Mouse (Mus musculus) forebrain, embryonic 16.5 days (tissue): ENCODE measurements around the gene Fam120b. TPM values are rescaled to one million over a fixed set of nuclear protein-coding genes. Genes with fewer than 3 reads are reported as not detected.

Experiments used
- ATAC-seq: fragments of 200-750 bp; cut with Nextera tagmentation; 2 replicates; pipeline ENCODE4 v1.8.0; 2017; ENCODE audit warnings: mild to moderate bottlenecking, moderate library complexity
- H3K27ac ChIP-seq: fragments of 300-500 bp; sonication (generic); 2 replicates; pipeline ENCODE4 v1.5.1; 2014; ENCODE audit warnings: low read length, control low read depth
- H3K27me3 ChIP-seq: fragments of 300-500 bp; sonication (generic); replicated peaks from 2 replicates; pipeline ENCODE4 v1.6.1; 2014; ENCODE audit warnings: low read length; ENCODE audit not compliant: control insufficient read depth, insufficient read depth
- H3K36me3 ChIP-seq: fragments of 300-500 bp; sonication (generic); 2 replicates; pipeline ENCODE4 v1.6.1; 2014; ENCODE audit not compliant: control insufficient read depth, insufficient read depth
- H3K4me1 ChIP-seq: fragments of 300-500 bp; sonication (generic); replicated peaks from 2 replicates; pipeline ENCODE4 v1.6.1; 2014; ENCODE audit warnings: low read length; ENCODE audit not compliant: control insufficient read depth, insufficient read depth
- H3K4me2 ChIP-seq: fragments of 300-500 bp; sonication (generic); 2 replicates; pipeline ENCODE4 v1.6.1; 2014; ENCODE audit warnings: mild to moderate bottlenecking, low read length, control low read depth
- H3K4me3 ChIP-seq: fragments of 300-500 bp; sonication (generic); replicated peaks from 2 replicates; pipeline ENCODE4 v1.5.1; 2014; ENCODE audit warnings: mild to moderate bottlenecking, low read length, control low read depth
- H3K9ac ChIP-seq: fragments of 300-500 bp; sonication (generic); replicated peaks from 2 replicates; pipeline ENCODE4 v1.6.1; 2014; ENCODE audit warnings: low read depth, low read length, control low read depth
- H3K9me3 ChIP-seq: fragments of 300-500 bp; sonication (generic); 2 replicates; pipeline ENCODE4 v1.6.1; 2016; ENCODE audit warnings: low read length; ENCODE audit not compliant: control insufficient read depth
- WGBS: fragments of 180-500 bp; shearing (Covaris S2); extraction: QIAGEN DNeasy Blood & Tissue Kit; methylation state at CpG from one replicate; pipeline ENCODE4 v1.1.7; 2014; 5-methylcytosine and 5-hydroxymethylcytosine counted together
- polyA plus RNA-seq: library from polyadenylated mRNA; unstranded; fragments of >200 nt; fragmentation: Nextera tagmentation; extraction: Ambion mirVana; gene quantifications from 2 replicates; pipeline ENCODE4 v1.2.1, GENCODE M21; 2015

Gene Fam120b
- polyA plus RNA-seq, 1 experiment from 2014 or later: 52.8 TPM

DNA sequence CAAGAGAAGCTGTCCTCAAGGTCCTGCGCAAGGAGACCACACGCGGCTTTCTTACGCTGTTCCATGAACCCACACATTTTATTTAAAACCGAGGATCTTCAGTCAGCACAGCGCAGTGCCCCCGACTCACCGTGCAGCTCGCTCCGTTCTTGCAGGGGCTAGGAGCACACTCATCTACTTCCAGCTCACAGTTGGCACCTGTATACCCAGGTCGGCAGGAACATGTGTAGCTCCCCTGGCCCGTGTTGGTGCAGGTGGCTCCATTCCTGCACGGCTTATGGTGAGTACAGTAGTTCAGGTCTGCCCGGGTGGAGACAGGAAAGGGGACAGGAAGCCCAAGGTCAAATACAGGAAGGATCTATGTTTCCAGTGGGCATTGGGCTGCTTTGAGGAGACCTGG lies 25.6 kb upstream of the Fam120b start:
- no peak overlapping the region for H3K9ac ChIP-seq
- no peak overlapping the region for H3K4me3 ChIP-seq
- peaks cover 29% of the 10 kb centered on the region for H3K36me3 ChIP-seq
- 91% methylated on average over 14 of the region's 14 CpGs for WGBS
- H3K27me3 ChIP-seq: no peaks in the 10 kb centered on the region
- H3K27ac ChIP-seq: no peak overlapping the region
- no peak for ATAC-seq
- H3K4me1 ChIP-seq: peaks cover 35% of the 10 kb centered on the region
- no peaks in the 10 kb centered on the region for H3K9me3 ChIP-seq
- no peak overlapping the region for H3K4me2 ChIP-seq

GRCm38 (mm10) chr17:15371967-15372835 lies 23.8 kb upstream of the Fam120b start:
- Histone ChIP-seq H3K4me1 (peaks cover 38% of the 10 kb centered on the region), H3K4me3 (peak overlapping the region; percentile 89), H3K4me2 (peak overlapping the region; percentile 94), H3K9ac (peak overlapping the region; percentile 42; the same call in 1 of the 2 replicates), H3K9me3 (no peaks in the 10 kb centered on the region), H3K27ac (no peak overlapping the region), H3K27me3 (no peaks in the 10 kb centered on the region), H3K36me3 (peaks cover 22% of the 10 kb centered on the region)
- WGBS: 17% methylated on average over 17 of the region's 17 CpGs
- ATAC-seq: 0 out of 2 replicates have a peak, but pooled peaks have one; percentile 2

- peaks cover 47% of the 10 kb centered on the region for H3K4me1 ChIP-seq
These were observed 22.9 kb upstream of the Fam120b start for GRCm38 (mm10) chr17:15372931-15373652.

DNA sequence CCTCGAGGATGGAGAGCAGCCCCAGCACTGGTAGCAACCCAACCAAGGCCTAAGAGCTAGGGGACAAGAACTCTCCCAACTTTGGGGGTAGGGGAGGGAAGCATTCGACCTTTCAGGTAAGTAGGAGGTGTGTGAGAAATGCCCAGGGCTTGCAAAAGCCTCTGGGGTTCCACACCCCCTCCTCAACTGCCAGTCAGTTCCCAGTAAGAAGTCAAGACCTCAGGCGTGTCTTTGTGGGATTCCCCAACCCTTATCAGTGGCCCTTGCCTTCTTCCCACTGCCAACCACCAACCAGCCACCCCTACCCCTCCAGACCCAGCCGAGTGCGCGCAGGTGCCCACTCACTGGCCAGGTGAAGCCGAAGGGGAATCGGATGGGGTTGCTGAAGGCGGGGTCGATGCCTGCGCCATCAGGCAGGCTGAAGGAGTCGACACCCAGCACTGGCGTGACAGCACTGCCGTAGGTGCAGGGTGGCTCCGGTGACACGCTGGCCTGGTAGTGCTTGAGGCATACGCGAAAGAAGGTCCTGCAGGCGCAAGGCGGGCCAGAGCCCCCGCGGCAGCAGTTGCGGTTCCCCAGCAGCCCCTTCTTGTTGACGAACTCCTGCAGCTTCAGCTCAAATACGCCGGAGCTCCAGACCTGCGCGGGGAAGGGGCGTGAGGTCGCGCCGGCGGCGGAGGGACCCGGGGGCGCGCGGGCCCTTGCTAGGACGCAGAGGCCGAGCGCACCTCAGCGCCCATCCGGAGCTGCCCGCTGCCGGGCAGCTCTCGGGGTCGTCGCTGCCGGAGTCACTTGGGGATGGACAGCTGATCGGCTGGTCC lies 21.5 kb upstream of the Fam120b start:
- no peak for ATAC-seq
- H3K4me2 ChIP-seq: peak overlapping the region; percentile 94
- H3K9me3 ChIP-seq: no peaks in the 10 kb centered on the region
- WGBS: 1% methylated on average over 46 of the region's 50 CpGs
- peak overlapping the region; percentile 91 for H3K27ac ChIP-seq
- H3K4me3 ChIP-seq: peak overlapping the region; percentile 89
- no peaks in the 10 kb centered on the region for H3K27me3 ChIP-seq
- peaks cover 61% of the 10 kb centered on the region for H3K4me1 ChIP-seq
- peak overlapping the region; percentile 70 for H3K9ac ChIP-seq
- peaks cover 3% of the 10 kb centered on the region; the same call in 1 of the 2 replicates for H3K36me3 ChIP-seq

More at GRCm38 (mm10) chr17:15372931-15373652, 22.9 kb upstream of the Fam120b start:
- H3K9me3 ChIP-seq: no peaks in the 10 kb centered on the region
- H3K27ac ChIP-seq: no peak overlapping the region
- peak overlapping the region; percentile 89 for H3K4me3 ChIP-seq
- H3K9ac ChIP-seq: peak overlapping the region; percentile 42
- peak overlapping the region; percentile 94 for H3K4me2 ChIP-seq
- H3K36me3 ChIP-seq: peaks cover 16% of the 10 kb centered on the region
- WGBS: 57% methylated on average over 15 of the region's 15 CpGs
- H3K27me3 ChIP-seq: no peaks in the 10 kb centered on the region
- ATAC-seq: no peak

DNA sequence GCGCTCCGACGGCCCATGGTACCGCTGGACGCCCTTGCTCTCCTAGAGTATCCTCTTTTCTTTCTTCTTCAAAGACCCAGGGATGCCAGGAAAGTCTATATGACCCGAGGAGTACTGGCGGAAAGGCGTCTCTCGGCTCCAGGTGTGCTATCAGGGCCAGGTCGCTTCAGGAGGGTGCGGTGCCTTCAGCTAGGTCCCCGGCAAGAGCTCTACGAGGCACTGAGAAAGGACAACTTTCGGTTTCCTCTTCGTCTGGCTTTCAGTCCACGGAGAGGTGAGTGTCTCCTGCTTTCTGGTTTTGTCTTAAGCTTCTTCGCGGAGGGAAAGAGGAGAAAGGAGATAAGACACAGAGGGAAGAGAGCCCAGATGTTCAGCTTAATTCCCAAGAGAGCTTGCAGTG lies 20.8 kb upstream of the Fam120b start:
- peaks cover 68% of the 10 kb centered on the region for H3K4me1 ChIP-seq
- H3K27ac ChIP-seq: peak overlapping the region; percentile 91
- peak overlapping the region; percentile 94 for H3K4me2 ChIP-seq
- H3K9me3 ChIP-seq: no peaks in the 10 kb centered on the region
- WGBS: 0% methylated on average over 18 of the region's 18 CpGs
- H3K36me3 ChIP-seq: peaks cover 3% of the 10 kb centered on the region; the same call in 1 of the 2 replicates
- H3K4me3 ChIP-seq: peak overlapping the region; percentile 89
- H3K27me3 ChIP-seq: no peaks in the 10 kb centered on the region
- peak overlapping the region; percentile 70 for H3K9ac ChIP-seq
- ATAC-seq: no peak

DNA sequence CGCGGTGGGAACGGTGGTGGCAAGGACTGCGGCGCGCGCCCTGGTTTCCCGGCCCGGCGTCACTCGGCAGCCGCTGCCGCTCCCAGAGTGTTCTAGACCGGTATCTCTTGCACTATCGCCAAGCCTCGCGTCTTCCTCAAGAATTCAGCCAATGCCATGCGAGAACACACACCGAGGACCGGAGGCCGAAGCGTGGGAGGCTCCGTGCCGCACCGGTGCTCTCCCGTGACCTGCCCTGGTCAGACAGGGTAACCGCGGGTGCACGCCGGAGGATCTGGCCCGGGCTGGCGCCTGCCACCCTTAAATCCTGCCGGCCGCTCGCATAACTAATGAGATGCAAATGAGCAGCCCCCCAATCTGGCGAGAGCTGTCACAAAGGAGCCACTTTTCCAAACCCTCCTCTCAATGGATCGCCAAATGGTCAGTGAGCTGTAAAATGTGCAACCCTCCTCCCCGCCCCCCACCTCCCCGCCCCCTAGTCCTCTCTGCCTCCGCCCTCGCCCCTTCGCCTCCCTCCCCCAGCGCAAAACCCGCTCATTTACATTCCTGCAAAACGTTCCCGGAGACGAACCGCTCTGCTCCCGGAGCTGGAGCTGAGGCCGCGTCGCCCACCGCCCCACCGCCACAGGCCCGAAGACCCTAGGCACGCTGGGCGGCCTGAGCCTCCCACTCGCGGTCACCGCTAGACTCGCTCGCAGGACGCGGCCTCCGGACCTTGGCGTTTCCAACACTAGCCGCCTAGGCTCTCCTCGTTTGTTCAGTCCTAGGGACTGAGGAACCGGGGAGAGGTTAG lies 20.1 kb upstream of the Fam120b start:
- peak; percentile 47 for ATAC-seq
- H3K4me1 ChIP-seq: peaks cover 74% of the 10 kb centered on the region

DNA sequence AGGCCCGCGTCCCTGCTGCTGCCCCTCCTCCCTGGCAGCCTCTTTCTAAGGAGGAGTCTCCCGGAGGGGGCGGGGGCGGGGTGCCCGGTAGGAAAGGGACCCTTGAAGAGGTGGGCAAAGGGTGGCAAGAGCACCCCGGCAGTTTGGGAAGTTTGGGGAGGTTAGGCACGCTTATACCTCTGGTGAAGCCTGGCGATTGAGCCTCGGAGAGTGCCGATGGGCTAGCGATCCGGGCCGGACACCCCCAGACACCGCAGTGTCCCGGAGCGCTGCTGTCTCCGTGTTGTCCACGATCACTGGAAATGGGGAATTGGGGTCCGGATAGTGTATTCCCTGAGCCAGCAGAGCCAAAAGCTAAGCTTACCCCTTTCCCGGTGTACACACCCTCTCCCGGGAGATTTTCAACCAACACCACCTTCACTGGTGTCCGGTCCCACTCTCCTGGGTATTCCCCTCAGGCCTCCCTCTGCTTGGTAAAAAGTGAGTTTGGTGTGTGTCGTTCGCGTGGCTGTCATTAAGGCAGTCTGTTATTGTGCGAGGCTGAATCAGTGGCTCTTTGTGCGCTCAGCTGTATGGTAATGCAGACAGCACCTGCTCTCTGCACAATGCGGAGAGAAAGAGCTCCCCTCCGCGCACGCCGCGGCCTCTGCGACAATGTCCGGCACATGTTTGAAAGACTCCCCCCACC lies 19.4 kb upstream of the Fam120b start, which contains the start of gene Dll1:
TSS of gene Dll1 (minus strand) at position 379 of the 688 bp plus-strand sequence.
- under 1% methylated on average over 36 of the region's 36 CpGs for whole genome bisulfite sequencing
- Histone ChIP-seq H3K9ac (peak within 1 kb of the TSS; percentile 70), H3K27ac (peak within 1 kb of the TSS; percentile 91), H3K4me2 (peak within 1 kb of the TSS; percentile 94), H3K4me3 (peak within 1 kb of the TSS; percentile 89), H3K4me1 (peaks cover 78% of the 10 kb centered on the region), H3K9me3 (no peaks in the 10 kb centered on the region), H3K27me3 (no peaks in the 10 kb centered on the region), H3K36me3 (peaks cover under 1% of the 10 kb centered on the region; the same call in 1 of the 2 replicates)
- ATAC-seq: peak; percentile 47

More for the DNA sequence above, 20.1 kb upstream of the Fam120b start:
- H3K36me3 ChIP-seq: peaks cover 3% of the 10 kb centered on the region; the same call in 1 of the 2 replicates
- H3K4me3 ChIP-seq: peak overlapping the region; percentile 89
- WGBS: under 1% methylated on average over 69 of the region's 69 CpGs
- H3K27ac ChIP-seq: peak overlapping the region; percentile 91
- H3K9me3 ChIP-seq: no peaks in the 10 kb centered on the region
- no peaks in the 10 kb centered on the region for H3K27me3 ChIP-seq
- peak overlapping the region; percentile 94 for H3K4me2 ChIP-seq
- peak overlapping the region; percentile 70 for H3K9ac ChIP-seq

GRCm38 (mm10) chr17:15377901-15378300 lies 18.1 kb upstream of the Fam120b start:
- H3K4me1 ChIP-seq: peaks cover 67% of the 10 kb centered on the region
- H3K27ac ChIP-seq: peak overlapping the region; percentile 91
- H3K4me2 ChIP-seq: peak overlapping the region; percentile 94
- no peaks in the 10 kb centered on the region for H3K36me3 ChIP-seq
- ATAC-seq: 0 out of 2 replicates have a peak, but pooled peaks have one; percentile 6
- no peaks in the 10 kb centered on the region for H3K9me3 ChIP-seq
- no peak overlapping the region for H3K9ac ChIP-seq
- WGBS: 3% methylated on average over 1 of the region's 1 CpGs
- H3K27me3 ChIP-seq: no peaks in the 10 kb centered on the region
- H3K4me3 ChIP-seq: no peak overlapping the region
